Mouse (Mus musculus): ENCODE results near the gene Slc22a12. TPM values are rescaled to one million over a fixed set of nuclear protein-coding genes. Genes with fewer than 3 reads are reported as not detected.

The Slc22a12 gene
- polyA plus RNA-seq, 1 experiment from 2014 or later, result not detected

DNA sequence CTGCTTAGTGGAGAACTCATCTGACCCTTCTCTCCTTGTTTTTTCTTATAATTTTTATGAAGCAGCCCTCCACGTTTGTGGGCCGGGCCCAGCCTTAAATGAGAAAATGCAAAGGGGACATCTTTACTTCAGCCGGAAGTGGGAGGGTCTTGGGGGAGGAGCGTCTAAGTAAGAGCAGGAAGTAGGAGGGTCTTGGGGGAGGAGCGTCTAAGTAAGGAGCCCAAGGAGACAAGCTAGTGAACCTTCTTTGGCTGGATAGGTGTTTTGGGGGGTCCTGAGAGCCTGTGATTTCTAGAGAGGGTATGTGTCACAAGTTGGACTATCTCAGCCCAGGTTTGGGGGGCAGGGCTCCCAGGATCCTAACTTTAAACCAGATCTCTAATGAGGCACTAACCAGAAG, 27.4 kb downstream of the Slc22a12 start:
- ChIA-PET CTCF (interaction anchor here (0.9 kb wide), 1 partner anchor 34 kb away, joined by 3 read pairs; no protein-coding TSS in a partner anchor), POLR2A (no interaction called here)
- peaks cover 63% of the 10 kb centered on the region for H3K27me3 ChIP-seq
- ATAC-seq, result no peak
- in situ Hi-C loops (cut with MboI; ENCODE audit: low pct_unique_long_range_greater_than_20kb), result no loop called here
- TF ChIP-seq CTCF (IDR thresholded peaks at IDR 0.05), result no peak
- no peak for DNase-seq (ENCODE audit: low read depth, low spot score)

DNA sequence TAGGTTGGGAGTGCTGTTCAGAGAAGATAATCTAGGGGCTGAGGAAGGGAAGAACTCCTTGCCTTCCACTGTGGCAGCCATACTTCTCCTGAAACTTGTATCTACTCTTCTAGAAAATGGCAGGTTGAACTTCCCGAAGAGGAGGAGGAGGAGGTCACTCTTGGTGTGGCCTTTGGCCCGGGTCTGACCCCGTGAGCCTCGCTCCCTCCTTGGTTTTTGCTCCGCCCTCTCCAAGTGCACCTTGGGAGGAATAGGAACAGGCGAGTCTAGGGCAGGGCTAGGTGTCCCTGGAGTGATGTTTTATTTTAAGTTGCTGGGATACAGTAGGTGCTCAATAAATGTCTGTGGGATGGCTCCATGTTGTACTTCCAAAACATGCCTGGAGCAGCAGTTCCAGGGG, 27.9 kb downstream of the Slc22a12 start:
- in situ Hi-C loops (cut with MboI; ENCODE audit: low pct_unique_long_range_greater_than_20kb), result no loop called here
- peaks cover 59% of the 10 kb centered on the region for H3K27me3 ChIP-seq
- ChIA-PET POLR2A (no interaction called here), CTCF (no interaction called here)
- ATAC-seq, result no peak
- no peak for TF ChIP-seq CTCF (IDR thresholded peaks at IDR 0.05)
- DNase-seq (ENCODE audit: low read depth, low spot score), result no peak

DNA sequence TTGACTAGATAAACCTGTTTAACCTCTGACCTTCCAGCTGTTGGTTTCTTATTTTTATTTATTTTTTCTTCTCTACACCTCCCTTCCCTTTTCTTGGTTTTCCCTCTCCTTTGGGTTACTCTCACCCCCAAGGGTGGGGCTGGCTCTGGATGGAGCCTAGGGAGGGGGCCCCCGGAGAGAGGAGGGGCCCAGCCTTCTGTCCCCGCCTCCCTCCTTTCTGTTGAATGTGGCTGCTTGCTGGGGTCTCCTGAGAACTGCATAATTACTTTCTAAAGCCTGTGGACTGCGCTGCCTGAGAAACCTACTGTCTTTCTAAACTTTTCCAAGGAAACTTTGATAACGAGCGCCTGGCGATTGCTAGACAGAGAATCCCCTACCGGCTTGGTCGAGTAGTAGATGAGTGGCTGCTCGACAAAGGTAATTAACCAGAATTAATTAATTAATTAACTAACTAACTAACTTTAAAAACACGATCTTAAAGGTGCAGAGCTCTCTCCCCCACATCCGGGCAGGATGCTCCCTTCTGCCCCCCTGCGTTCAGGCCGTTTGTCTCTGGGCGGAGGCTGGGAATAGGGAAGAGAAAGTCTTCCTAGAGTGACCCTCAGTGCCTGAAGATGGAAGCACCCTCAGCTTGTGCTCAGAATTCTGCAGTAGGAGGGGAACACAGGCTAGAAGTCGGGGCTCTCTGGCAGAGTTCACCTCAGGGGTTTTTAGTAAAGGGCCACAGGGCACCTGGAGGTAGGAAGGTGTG, 29.3 kb downstream of the Slc22a12 start:
- ChIA-PET CTCF (interaction anchor here (1.6 kb wide), 1 partner anchor 86 kb away, joined by 3 read pairs; no protein-coding TSS in a partner anchor), POLR2A (no interaction called here)
- H3K27me3 ChIP-seq, result peaks cover 52% of the 10 kb centered on the region
- DNase-seq (ENCODE audit: low read depth, low spot score) (no peak), ATAC-seq (no peak)
- in situ Hi-C loops (cut with MboI; ENCODE audit: low pct_unique_long_range_greater_than_20kb), result no loop called here
- TF ChIP-seq CTCF (IDR thresholded peaks at IDR 0.05), result no peak

DNA sequence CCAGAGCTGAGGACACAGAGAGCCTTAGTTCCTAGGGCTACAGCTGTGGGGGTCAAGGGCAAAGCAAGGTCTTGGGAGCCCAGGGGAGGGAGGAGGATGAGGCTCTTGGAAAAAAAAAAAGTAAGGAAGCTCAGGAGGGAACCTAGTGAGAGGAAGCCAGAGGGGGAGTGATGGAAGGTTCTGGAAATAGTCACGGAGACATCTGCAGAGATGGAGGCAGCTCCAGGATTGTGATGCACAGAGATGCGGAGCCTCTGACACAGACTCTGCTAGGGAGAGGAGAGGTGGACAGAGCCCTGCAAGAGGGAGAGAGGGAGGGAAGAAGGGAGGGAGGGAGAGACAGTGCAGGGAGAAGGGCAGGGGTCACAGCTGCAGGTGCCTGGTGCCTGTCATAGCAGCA, 32.3 kb downstream of the Slc22a12 start:
- ChIA-PET POLR2A (interaction anchor here (0.6 kb wide), 1 partner anchor 155 kb away, joined by 5 read pairs; no protein-coding TSS in a partner anchor), CTCF (no interaction called here)
- no peak for TF ChIP-seq CTCF (IDR thresholded peaks at IDR 0.05)
- ATAC-seq (no peak), DNase-seq (ENCODE audit: low read depth, low spot score) (no peak)
- peaks cover 40% of the 10 kb centered on the region for H3K27me3 ChIP-seq
- in situ Hi-C loops (cut with MboI; ENCODE audit: low pct_unique_long_range_greater_than_20kb), result no loop called here

DNA sequence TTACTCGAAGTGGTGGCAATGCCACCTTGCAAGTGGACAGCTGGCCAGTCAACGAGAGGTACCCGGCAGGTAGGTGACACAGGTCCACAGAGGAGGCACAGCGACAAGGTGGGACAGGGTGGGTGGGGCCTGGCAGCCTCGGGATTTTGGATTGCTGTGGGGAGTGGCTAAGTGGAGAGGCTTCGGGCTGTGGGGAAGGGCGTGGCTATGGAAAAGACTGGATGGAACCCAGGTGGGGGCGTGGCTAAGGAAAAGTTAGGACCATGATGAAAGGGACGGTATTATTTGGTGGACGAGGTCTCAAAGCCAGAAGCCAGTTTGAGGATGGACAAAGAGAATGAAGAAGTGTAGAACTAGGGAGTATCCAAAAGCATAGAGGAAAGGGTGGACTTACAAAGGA, 33.0 kb downstream of the Slc22a12 start:
- ATAC-seq (no peak), DNase-seq (ENCODE audit: low read depth, low spot score) (no peak)
- no peak for TF ChIP-seq CTCF (IDR thresholded peaks at IDR 0.05)
- ChIA-PET POLR2A (no interaction called here), CTCF (no interaction called here)
- peaks cover 40% of the 10 kb centered on the region for H3K27me3 ChIP-seq
- in situ Hi-C loops (cut with MboI; ENCODE audit: low pct_unique_long_range_greater_than_20kb), result no loop called here

DNA sequence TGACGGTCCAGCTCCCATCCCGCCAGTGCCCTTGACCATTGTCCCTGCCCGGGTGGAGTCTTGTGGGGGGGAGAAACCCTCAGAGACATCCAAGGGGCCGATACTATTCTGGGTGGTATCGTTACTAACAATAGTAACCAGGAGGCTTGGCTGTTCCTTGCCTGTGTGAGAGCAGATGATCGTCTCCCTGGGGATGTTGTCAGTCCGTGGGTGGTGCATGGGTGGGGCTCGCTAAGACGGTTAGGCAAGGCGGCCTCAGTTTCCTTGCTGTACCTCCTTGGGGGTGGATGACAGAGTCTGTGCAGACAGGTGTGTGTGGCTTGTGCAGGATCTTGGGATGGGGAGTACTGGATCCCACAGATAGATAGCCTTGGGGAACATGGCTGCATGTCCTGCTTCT, 35.4 kb downstream of the Slc22a12 start:
- ChIA-PET CTCF (no interaction called here), POLR2A (no interaction called here)
- H3K27me3 ChIP-seq, result peaks cover 25% of the 10 kb centered on the region
- no peak for TF ChIP-seq CTCF (IDR thresholded peaks at IDR 0.05)
- ATAC-seq, result no peak
- DNase-seq (ENCODE audit: low read depth, low spot score), result no peak
- in situ Hi-C loops (cut with MboI; ENCODE audit: low pct_unique_long_range_greater_than_20kb), result no loop called here

DNA sequence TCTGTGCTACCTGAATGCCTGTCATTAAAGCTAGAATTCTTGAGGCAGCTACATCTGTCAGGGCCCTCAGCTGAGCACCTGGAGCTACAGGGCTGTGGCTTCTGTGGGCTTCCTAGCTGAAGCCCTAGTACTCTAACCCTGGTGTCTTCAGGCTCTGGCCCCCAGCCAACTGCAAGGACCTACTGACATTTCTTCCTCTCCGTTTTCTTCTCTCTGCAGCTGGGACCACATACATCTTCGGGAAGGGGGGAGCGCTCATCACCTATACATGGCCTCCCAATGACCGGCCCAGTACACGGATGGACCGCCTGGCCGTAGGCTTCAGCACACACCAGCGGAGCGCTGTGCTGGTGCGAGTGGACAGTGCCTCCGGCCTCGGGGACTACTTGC, 38.2 kb downstream of the Slc22a12 start:
- CTCF ChIA-PET, result no interaction called here
- POLR2A ChIA-PET, result no interaction called here
- ATAC-seq (no peak), DNase-seq (ENCODE audit: low read depth, low spot score) (no peak)
- in situ Hi-C loops (cut with MboI; ENCODE audit: low pct_unique_long_range_greater_than_20kb), result no loop called here
- H3K27me3 ChIP-seq, result peaks cover 30% of the 10 kb centered on the region
- TF ChIP-seq CTCF (IDR thresholded peaks at IDR 0.05), result no peak

DNA sequence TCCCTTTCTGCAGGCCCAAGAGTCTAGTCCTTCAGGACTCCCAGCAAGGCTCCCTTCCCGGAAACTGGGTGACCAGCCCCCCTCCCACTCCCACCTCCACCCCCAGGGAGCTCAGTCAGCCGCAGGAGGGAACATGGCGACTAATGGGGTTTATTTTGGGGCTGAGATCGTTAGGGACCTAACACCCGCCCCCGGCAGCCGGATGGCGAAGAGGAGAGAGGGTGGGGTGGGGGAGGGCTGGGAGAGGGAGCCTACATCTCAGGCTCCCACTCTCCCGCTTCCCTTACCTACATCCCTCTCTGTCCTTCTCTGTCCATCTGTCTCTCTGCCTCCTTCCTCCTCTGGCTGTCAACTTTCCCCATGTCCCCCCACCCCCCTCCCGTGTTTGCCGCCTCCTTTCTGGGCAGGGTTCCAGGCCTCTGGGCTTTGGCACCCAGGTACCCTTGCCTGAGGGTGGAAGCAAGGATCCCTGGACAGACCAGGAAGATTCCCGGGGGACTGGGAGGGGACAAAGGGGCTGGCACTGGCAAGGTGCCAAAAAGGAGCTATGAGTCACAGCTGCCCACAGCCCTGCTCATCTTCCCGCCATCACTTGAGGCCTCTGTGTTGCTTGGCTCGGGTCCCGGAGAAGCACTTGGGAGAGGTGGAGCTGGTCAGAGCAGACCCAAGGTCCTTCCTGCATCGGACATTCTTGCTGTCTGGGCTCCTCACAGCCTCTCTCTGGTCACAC, 38.7 kb downstream of the Slc22a12 start:
- no peak for TF ChIP-seq CTCF (IDR thresholded peaks at IDR 0.05)
- DNase-seq (ENCODE audit: low read depth, low spot score) (peak; percentile 24), ATAC-seq (no peak)
- H3K27me3 ChIP-seq, result peaks cover 36% of the 10 kb centered on the region
- POLR2A ChIA-PET, result no interaction called here
- CTCF ChIA-PET, result no interaction called here
- in situ Hi-C loops (cut with MboI; ENCODE audit: low pct_unique_long_range_greater_than_20kb), result no loop called here

DNA sequence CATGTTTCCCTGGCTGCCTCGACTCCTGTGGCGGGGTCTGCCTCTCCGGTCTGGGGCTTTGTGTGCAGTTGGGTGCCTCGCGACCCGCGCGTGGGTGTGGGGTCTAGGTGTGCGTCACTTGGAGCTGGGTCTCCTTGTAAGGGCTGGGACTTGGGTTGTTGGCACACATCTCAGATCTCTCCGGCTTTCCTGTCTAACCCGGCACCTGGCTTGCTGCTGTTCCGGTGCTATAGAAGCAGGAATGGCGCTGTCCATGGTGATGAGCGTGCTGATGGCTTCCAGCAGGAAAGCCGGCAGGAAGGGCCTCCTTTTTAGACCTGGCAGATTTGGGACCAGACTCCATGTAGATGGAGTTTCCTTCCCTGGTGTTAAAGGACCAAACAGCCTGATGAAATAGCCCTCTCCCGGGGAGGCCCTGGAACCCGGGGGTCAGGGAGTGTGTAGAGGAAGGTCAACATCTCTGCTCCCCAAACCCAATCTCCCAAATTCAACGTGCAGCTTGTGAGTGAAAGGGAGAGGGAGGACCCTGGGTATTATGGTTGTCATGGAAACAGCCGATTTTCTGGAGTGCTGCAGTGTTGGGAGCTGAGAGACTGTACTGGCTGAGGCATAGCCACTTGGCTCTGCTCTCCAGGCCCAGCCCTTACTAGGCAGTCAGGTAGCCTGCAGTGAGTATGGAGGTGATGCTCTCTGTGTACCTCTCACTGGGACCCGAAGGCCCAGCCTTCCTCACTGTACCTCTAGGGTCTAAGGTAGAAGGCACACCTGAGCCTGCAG, 40.1 kb downstream of the Slc22a12 start:
- POLR2A ChIA-PET, result no interaction called here

DNA sequence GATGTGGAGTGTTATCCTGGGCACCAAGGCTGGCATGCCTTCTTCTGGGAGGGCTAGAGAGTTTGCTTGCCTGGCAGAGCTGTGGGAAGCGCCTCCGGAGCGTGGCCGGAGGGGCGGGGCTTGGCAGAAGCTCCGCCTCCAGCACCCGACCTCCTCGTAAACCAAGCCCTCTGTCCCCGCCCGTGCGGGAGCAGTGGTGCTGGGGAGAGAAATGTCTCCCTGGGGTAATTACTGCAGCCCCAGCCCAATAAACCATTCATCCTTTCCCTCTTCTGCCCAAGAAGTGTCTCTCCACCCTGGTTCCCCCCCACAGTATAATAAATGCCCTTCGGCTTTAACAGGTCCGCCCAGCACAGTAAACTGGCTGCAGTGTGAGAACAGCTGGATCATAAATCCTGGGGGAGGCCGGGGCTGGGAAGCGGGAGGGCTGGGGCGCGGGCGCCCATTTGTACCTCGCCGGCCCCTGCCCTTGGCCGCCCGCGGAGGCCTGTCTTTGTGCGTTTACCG, 40.7 kb downstream of the Slc22a12 start:
- in situ Hi-C loops (cut with MboI; ENCODE audit: low pct_unique_long_range_greater_than_20kb), result no loop called here

More for the DNA sequence above, 40.1 kb downstream of the Slc22a12 start:
- TF ChIP-seq CTCF (IDR thresholded peaks at IDR 0.05), result no peak
- CTCF ChIA-PET, result no interaction called here
- H3K27me3 ChIP-seq, result peaks cover 48% of the 10 kb centered on the region
- ATAC-seq, result peak; percentile 33
- peak; percentile 20 for DNase-seq (ENCODE audit: low read depth, low spot score)
- in situ Hi-C loops (cut with MboI; ENCODE audit: low pct_unique_long_range_greater_than_20kb), result no loop called here

DNA sequence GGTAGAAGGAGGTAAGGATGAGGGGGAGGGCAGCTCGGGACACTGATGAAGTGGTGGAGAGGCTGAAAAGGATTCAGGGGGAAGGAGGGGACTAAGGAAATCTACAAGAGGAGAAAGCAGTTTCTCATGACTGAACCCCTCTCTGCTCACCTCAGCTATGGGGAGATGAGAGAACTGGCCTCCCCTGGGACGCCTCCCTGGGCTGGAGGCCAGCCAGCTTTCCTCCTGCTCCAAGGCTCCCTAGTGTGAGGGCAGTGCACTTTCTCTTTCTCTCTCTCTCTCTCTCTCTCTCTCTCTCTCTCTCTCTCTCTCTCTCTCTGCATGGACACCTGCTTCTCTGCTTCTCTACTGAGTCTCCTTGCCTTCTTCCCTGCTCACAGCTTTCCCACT, 42.2 kb downstream of the Slc22a12 start:
- H3K27me3 ChIP-seq, result peaks cover 56% of the 10 kb centered on the region
- in situ Hi-C loops (cut with MboI; ENCODE audit: low pct_unique_long_range_greater_than_20kb), result no loop called here
- ATAC-seq, result no peak
- ChIA-PET CTCF (no interaction called here), POLR2A (no interaction called here)
- DNase-seq (ENCODE audit: low read depth, low spot score), result no peak
- TF ChIP-seq CTCF (IDR thresholded peaks at IDR 0.05), result no peak

More for the DNA sequence above, 40.7 kb downstream of the Slc22a12 start:
- H3K27me3 ChIP-seq, result peaks cover 49% of the 10 kb centered on the region
- DNase-seq (ENCODE audit: low read depth, low spot score), result no peak
- ATAC-seq, result no peak
- ChIA-PET POLR2A (no interaction called here), CTCF (no interaction called here)
- TF ChIP-seq CTCF (IDR thresholded peaks at IDR 0.05), result no peak
